Mouse (Mus musculus): ENCODE data around the gene Gm26558. TPM values are rescaled to one million over a fixed set of nuclear protein-coding genes. Genes with fewer than 3 reads are reported as not detected.

Gene Gm26558
- total RNA-seq (2012; rRNA removed) (0.52 and 0.81 TPM in 2 replicates), polyA plus RNA-seq (2012; ENCODE audit: insufficient read depth in 1 of 2, insufficient read length in 2 of 2, low read depth in 1 of 2, low replicate concordance in 2 of 2, missing spikeins in 1 of 2) (under 1 TPM in 1 of 2 experiments, not detected in 1; 0.24 TPM)

GRCm38 (mm10) chr2:70661715-70662495 lies at the start of gene Gm26558:
Gene Gm26558, minus strand, starts transcription at chr2:70662108.
- Histone ChIP-seq H3K79me2 (ENCODE audit: control insufficient read depth, insufficient read depth, low read length, poor library complexity) (peaks cover 44% of the 10 kb centered on the region), H3K36me3 (ENCODE audit: control insufficient read depth in 1 of 2, insufficient read depth in 2 of 2, low read length in 2 of 2) (peaks cover 8 to 29% of the 10 kb centered on the region in 2 experiments; a peak in 3 of 4 replicates), H3K9me3 (replicated peaks; ENCODE audit: insufficient read depth, low read length) (no peaks in the 10 kb centered on the region), H3K9ac (ENCODE audit: control insufficient read depth, low read depth, low read length, poor library complexity, severe bottlenecking) (peak within 1 kb of the TSS; percentile 92), H3K27me3 (ENCODE audit: control insufficient read depth in 1 of 2, insufficient read depth in 2 of 2, low read length in 2 of 2) (peaks cover 2 to 3% of the 10 kb centered on the region in 2 experiments; a peak in 3 of 4 replicates), H3K27ac (ENCODE audit: control insufficient read depth, low read depth, low read length) (peak within 1 kb of the TSS; percentile 48), H3K4me1 (ENCODE audit: control insufficient read depth in 1 of 2, insufficient read depth in 2 of 2, low read length in 2 of 2) (peaks cover 7 to 18% of the 10 kb centered on the region in 2 experiments), H3K4me3 (ENCODE audit: control insufficient read depth in 1 of 2, insufficient read depth in 1 of 2, low read depth in 2 of 2, low read length in 2 of 2) (peak within 1 kb of the TSS; percentile 84 to 91)
- peak; percentile 54 for DNase-seq (ENCODE audit: low read depth, low spot score)
- TF ChIP-seq MXI1 (IDR thresholded peaks at IDR 0.05; ENCODE audit: low read depth, low read length) (no peak; the same call in 1 of the 2 replicates), UBTF (IDR thresholded peaks at IDR 0.05; ENCODE audit: borderline replicate concordance, insufficient read depth, low read depth, low read length) (0 out of 2 replicates have a peak, but pooled peaks have one; percentile 30)

GRCm38 (mm10) chr2:70710878-70711277 lies 49.0 kb upstream of the Gm26558 start:
- Histone ChIP-seq H3K36me3 (ENCODE audit: control insufficient read depth in 1 of 2, insufficient read depth in 2 of 2, low read length in 2 of 2) (peaks cover 3 to 22% of the 10 kb centered on the region in 2 experiments; a peak in 3 of 4 replicates), H3K9ac (ENCODE audit: control insufficient read depth, low read depth, low read length, poor library complexity, severe bottlenecking) (no peak overlapping the region), H3K79me2 (ENCODE audit: control insufficient read depth, insufficient read depth, low read length, poor library complexity) (no peaks in the 10 kb centered on the region), H3K27me3 (ENCODE audit: control insufficient read depth in 1 of 2, insufficient read depth in 2 of 2, low read length in 2 of 2) (no peaks in the 10 kb centered on the region), H3K27ac (ENCODE audit: control insufficient read depth, low read depth, low read length) (no peak overlapping the region), H3K9me3 (replicated peaks; ENCODE audit: insufficient read depth, low read length) (no peaks in the 10 kb centered on the region), H3K4me3 (ENCODE audit: control insufficient read depth in 1 of 2, insufficient read depth in 1 of 2, low read depth in 2 of 2, low read length in 2 of 2) (no peak overlapping the region), H3K4me1 (ENCODE audit: control insufficient read depth in 1 of 2, insufficient read depth in 2 of 2, low read length in 2 of 2) (no peaks in the 10 kb centered on the region)
- no peak for TF ChIP-seq MAX (IDR thresholded peaks at IDR 0.05; ENCODE audit: low read length)
- no peak for TF ChIP-seq EP300 (IDR thresholded peaks at IDR 0.05; ENCODE audit: low read depth in 1 of 2, low read length in 2 of 2)
- TF ChIP-seq USF1 (IDR thresholded peaks at IDR 0.05; ENCODE audit: low read depth, low read length) = no peak
- TF ChIP-seq MAFK (IDR thresholded peaks at IDR 0.05; ENCODE audit: borderline replicate concordance, low read depth, low read length) = no peak
- TF ChIP-seq UBTF (IDR thresholded peaks at IDR 0.05; ENCODE audit: borderline replicate concordance, insufficient read depth, low read depth, low read length) = no peak
- DNase-seq (ENCODE audit: low read depth, low spot score) = no peak

GRCm38 (mm10) chr2:70710236-70710635 lies 48.3 kb upstream of the Gm26558 start:
- DNase-seq (ENCODE audit: low read depth, low spot score) = no peak
- Histone ChIP-seq H3K9ac (ENCODE audit: control insufficient read depth, low read depth, low read length, poor library complexity, severe bottlenecking) (no peak overlapping the region), H3K9me3 (replicated peaks; ENCODE audit: insufficient read depth, low read length) (no peaks in the 10 kb centered on the region), H3K79me2 (ENCODE audit: control insufficient read depth, insufficient read depth, low read length, poor library complexity) (no peaks in the 10 kb centered on the region), H3K27me3 (ENCODE audit: control insufficient read depth in 1 of 2, insufficient read depth in 2 of 2, low read length in 2 of 2) (no peaks in the 10 kb centered on the region), H3K4me1 (ENCODE audit: control insufficient read depth in 1 of 2, insufficient read depth in 2 of 2, low read length in 2 of 2) (no peaks in the 10 kb centered on the region), H3K36me3 (ENCODE audit: control insufficient read depth in 1 of 2, insufficient read depth in 2 of 2, low read length in 2 of 2) (peaks cover 3 to 21% of the 10 kb centered on the region in 2 experiments; a peak in 3 of 4 replicates), H3K4me3 (ENCODE audit: control insufficient read depth in 1 of 2, insufficient read depth in 1 of 2, low read depth in 2 of 2, low read length in 2 of 2) (no peak overlapping the region), H3K27ac (ENCODE audit: control insufficient read depth, low read depth, low read length) (no peak overlapping the region)
- TF ChIP-seq NRF1 (IDR thresholded peaks at IDR 0.05; ENCODE audit: insufficient read depth, low read depth, low read length, poor library complexity, severe bottlenecking) (no peak), GATA1 (IDR thresholded peaks at IDR 0.05; ENCODE audit: low read depth, low read length) (no peak), ZC3H11A (IDR thresholded peaks at IDR 0.05; ENCODE audit: low read depth, low read length) (no peak), E2F4 (IDR thresholded peaks at IDR 0.05; ENCODE audit: borderline replicate concordance, low read depth, low read length) (no peak), TAL1 (IDR thresholded peaks at IDR 0.05; ENCODE audit: low read length) (no peak), CTCF (IDR thresholded peaks at IDR 0.05 in 2 of 3, conservative IDR thresholded peaks at IDR 0.05 in 1 of 3; ENCODE audit: control insufficient read depth in 1 of 3, insufficient read depth in 1 of 3, low read depth in 2 of 3, low read length in 3 of 3, poor library complexity in 1 of 3, severe bottlenecking in 1 of 3) (no peak), SIN3A (IDR thresholded peaks at IDR 0.05; ENCODE audit: low read length) (no peak), GABPA (IDR thresholded peaks at IDR 0.05; ENCODE audit: low read depth, low read length) (no peak), SMC3 (IDR thresholded peaks at IDR 0.05; ENCODE audit: low read depth, low read length) (no peak), POLR2A (IDR thresholded peaks at IDR 0.05; ENCODE audit: control insufficient read depth in 1 of 2, insufficient read depth in 1 of 2, low read depth in 1 of 2, low read length in 2 of 2, poor library complexity in 1 of 2) (no peak), MAZ (IDR thresholded peaks at IDR 0.05; ENCODE audit: low read depth, low read length) (no peak), ETS1 (IDR thresholded peaks at IDR 0.05; ENCODE audit: low read depth, low read length) (no peak), MAFK (IDR thresholded peaks at IDR 0.05; ENCODE audit: borderline replicate concordance, low read depth, low read length) (no peak)
